Mouse (Mus musculus) ES-E14 (cell line): ENCODE measurements around the gene Nanos3. TPM values are rescaled to one million over a fixed set of nuclear protein-coding genes. Genes with fewer than 3 reads are reported as not detected.

Source experiments
- DNase-seq: peaks from one replicate; pipeline ENCODE4 v3.0.0-alpha.2; 2013; ENCODE audit warnings: low read depth, low spot score
- H3K27ac ChIP-seq: 2 replicates; pipeline ENCODE4 v1.5.1; 2012; ENCODE audit warnings: low read depth, mild to moderate bottlenecking, low read length, moderate library complexity, mixed read lengths; ENCODE audit not compliant: poor library complexity, insufficient read depth, severe bottlenecking
- H3K36me3 ChIP-seq: 2 replicates; pipeline ENCODE4 v1.6.1; 2012; ENCODE audit warnings: mild to moderate bottlenecking, low read length, moderate library complexity, mixed read lengths; ENCODE audit not compliant: control insufficient read depth, poor library complexity, insufficient read depth, severe bottlenecking
- H3K4me1 ChIP-seq, 2 experiments: fragments of 150-350 bp in 1 of 2; sonication (generic) in 1 of 2; 2 replicates each; pipeline ENCODE4 v1.6.1; 2012; ENCODE audit warnings: low read length in 2 of 2, mild to moderate bottlenecking in 1 of 2, mixed read lengths in 1 of 2; ENCODE audit not compliant: control insufficient read depth in 2 of 2, insufficient read depth in 2 of 2, poor library complexity in 1 of 2
- H3K4me3 ChIP-seq, 2 experiments: fragments of 150-350 bp in 1 of 2; sonication (generic) in 1 of 2; 2 replicates each; pipeline ENCODE4 v1.5.1; 2012; ENCODE audit warnings: low read length in 2 of 2, low read depth in 1 of 2, mild to moderate bottlenecking in 1 of 2, mixed read lengths in 1 of 2; ENCODE audit not compliant: insufficient read depth in 1 of 2, poor library complexity in 1 of 2, severe bottlenecking in 1 of 2
- H3K9ac ChIP-seq: 2 replicates; pipeline ENCODE4 v1.6.1; 2012; ENCODE audit warnings: low read depth, mild to moderate bottlenecking, low read length, mixed read lengths; ENCODE audit not compliant: poor library complexity, insufficient read depth, severe bottlenecking
- H3K9me3 ChIP-seq: fragments of 150-350 bp; sonication (generic); 2 replicates; pipeline ENCODE4 v1.6.1; 2012; ENCODE audit warnings: low read depth, mild to moderate bottlenecking, low read length; ENCODE audit not compliant: control insufficient read depth, insufficient read depth
- CHD2 ChIP-seq: IDR thresholded peaks from 2 replicates; pipeline ENCODE4 v1.6.1; 2014; ENCODE audit warnings: mild to moderate bottlenecking, low read depth, low read length, inconsistent platforms
- HCFC1 ChIP-seq: IDR thresholded peaks from 2 replicates; pipeline ENCODE4 v1.6.1; 2012; ENCODE audit warnings: low read length, inconsistent platforms, borderline replicate concordance; ENCODE audit not compliant: insufficient read depth
- MAFK ChIP-seq: IDR thresholded peaks from 2 replicates; pipeline ENCODE4 v1.6.1; 2014; ENCODE audit warnings: mild to moderate bottlenecking, low read depth, low read length, inconsistent platforms; ENCODE audit not compliant: insufficient read depth
- ZC3H11A ChIP-seq: IDR thresholded peaks from 2 replicates; pipeline ENCODE4 v1.6.1; 2012; ENCODE audit warnings: low read depth, mild to moderate bottlenecking, inconsistent platforms, low read length, borderline replicate concordance
- ZNF384 ChIP-seq: IDR thresholded peaks from 2 replicates; pipeline ENCODE4 v1.6.1; 2012; ENCODE audit warnings: low read depth, low read length, inconsistent platforms
- in situ Hi-C, 2 experiments: fragments of 600-800 bp; cut with MboI; formaldehyde crosslinking; loops; one replicate each; pipeline ENCODE4 v1.15.1; 2025; ENCODE audit warnings: low sequenced_read_pairs in 2 of 2, inconsistent platforms in 1 of 2; ENCODE audit not compliant: unreplicated experiment in 2 of 2
- total RNA-seq: library from RNA; depleted of rRNA; stranded (reverse); fragments of 300-350 nt; gene quantifications from 2 replicates; pipeline ENCODE4 v1.2.3, GENCODE M21; 2012

The Nanos3 gene
- total RNA-seq, 1 experiment = 7.0 TPM

DNA sequence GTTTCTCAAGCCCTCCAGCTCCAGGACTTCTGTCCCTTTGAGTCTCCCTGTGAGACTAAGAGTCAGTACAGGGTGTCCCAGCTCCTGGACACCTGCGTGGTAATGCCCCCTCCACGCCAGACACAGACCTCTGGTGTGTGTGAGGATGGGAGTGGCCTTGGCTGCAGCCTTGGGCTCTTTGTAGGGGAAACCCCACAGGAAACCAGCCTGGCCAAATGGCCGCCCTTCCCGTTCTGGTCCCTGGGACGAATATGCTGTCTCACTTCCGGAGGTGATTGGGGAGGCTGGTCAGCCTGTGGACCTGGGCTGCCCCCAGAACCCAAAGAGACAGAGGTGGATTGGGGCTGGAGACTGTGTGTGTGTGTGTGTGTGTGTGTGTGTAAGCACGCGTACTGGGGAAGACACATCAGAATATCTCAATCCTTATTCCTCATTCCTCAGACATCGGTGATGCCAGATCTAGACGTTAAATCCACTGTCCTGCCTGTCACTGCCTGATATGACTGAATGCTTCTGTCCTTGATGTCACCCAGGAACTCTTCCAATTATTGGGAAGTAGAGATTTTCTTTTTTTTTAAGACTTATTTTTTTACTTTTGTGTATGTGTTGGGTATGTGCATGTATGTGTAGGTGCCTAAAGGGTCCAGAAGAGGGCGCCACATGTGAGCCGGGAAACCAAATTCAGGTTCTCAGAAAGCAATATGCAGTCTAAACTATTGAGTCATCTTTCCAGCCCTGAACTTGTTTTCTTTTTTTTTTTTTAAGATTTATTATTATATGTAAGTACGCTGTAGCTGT, 19.2 kb upstream of the Nanos3 start:
- TF ChIP-seq MAFK (no peak), ZNF384 (0 out of 2 replicates have a peak, but pooled peaks have one; percentile 42)
- peaks cover 3 to 24% of the 10 kb centered on the region in 2 experiments; a peak in 2 of 4 replicates for H3K4me1 ChIP-seq
- H3K9me3 ChIP-seq = no peaks in the 10 kb centered on the region
- peak overlapping the region; percentile 64 to 73 for H3K4me3 ChIP-seq
- H3K9ac ChIP-seq = peak overlapping the region; percentile 71
- peak overlapping the region; percentile 24; the same call in 1 of the 2 replicates for H3K27ac ChIP-seq
- no peak for DNase-seq
- H3K36me3 ChIP-seq = peaks cover 5% of the 10 kb centered on the region; the same call in 1 of the 2 replicates
- in situ Hi-C loops = no loop called here

DNA sequence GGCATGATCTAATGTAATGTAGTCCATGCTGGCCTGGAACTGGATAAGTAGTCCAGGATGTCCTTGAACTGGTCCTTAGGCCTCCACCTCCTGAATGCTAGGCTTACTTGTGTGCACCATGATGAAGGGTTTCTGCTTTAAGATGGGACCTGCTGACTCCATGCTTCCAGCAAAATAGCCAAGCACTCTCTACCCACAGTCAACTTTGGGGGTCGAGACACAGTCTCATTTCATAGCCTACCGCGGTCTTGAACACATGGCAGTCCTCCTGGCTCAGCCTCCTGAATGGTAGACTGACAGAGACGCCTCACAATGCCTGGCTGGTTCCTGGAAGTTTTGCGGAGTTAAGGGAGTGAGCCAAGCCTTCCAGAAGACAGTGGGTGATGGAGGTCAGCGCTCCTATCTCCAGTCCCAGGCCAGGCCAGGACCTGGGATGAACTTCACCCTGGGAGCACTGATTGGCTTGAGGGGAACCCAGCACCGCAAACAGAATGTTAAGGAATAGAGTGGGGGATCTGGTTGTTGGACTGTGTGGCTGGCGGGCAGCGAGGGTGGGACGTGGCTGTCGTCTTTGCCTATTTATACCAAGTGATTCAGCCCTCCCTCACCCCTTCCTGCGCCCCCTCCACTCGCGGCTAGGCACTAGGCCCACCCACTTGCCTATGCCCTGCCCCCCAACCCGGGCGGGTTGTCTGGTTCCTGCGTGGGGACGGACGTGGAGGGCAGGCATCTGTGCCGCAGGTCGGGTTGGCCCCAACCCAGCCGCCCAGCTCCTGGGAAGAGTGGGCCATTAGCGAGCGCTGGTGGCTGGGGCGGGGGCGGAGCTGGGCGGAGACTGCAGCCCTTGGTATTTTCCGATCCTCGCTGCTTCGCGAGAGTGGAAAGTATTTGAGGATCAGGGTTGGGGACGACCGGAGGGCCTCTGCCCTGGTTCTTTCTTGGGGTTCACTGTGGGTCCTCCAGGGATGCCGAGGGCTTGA, 18.2 kb upstream of the Nanos3 start:
- Histone ChIP-seq H3K4me3 (peak overlapping the region; percentile 64 to 73), H3K27ac (peak overlapping the region; percentile 20; the same call in 1 of the 2 replicates), H3K36me3 (no peaks in the 10 kb centered on the region; the same call in 1 of the 2 replicates), H3K9me3 (no peaks in the 10 kb centered on the region), H3K9ac (peak overlapping the region; percentile 71), H3K4me1 (peaks cover 3 to 29% of the 10 kb centered on the region in 2 experiments; a peak in 2 of 4 replicates)
- TF ChIP-seq HCFC1 (no peak), CHD2 (no peak), ZNF384 (no peak), ZC3H11A (no peak), MAFK (no peak)
- no peak for DNase-seq
- in situ Hi-C loops = no loop called here

DNA sequence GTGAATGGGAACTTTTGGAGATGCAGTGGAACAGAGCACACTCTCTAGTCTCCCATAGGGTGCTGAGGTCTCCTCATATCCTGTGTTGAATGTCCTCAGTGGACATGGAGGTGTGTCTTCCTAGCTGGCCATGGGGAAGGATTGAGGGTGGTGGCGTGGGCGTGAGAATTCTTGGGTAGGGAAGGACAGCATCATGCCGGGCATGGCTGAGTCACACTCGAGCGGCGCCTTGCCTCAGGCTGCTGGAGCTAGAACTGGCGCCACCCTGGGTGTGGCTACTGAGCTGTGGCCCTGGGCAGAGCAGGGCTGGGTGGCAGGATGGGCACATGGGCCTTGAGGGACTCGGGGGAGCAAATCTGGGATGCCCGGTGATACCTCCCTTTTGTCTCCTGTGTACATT, 17.4 kb upstream of the Nanos3 start:
- in situ Hi-C loops = no loop called here
- Histone ChIP-seq H3K9me3 (no peaks in the 10 kb centered on the region), H3K4me1 (peaks cover 3 to 28% of the 10 kb centered on the region in 2 experiments; a peak in 2 of 4 replicates), H3K27ac (no peak overlapping the region), H3K36me3 (no peaks in the 10 kb centered on the region; the same call in 1 of the 2 replicates), H3K9ac (no peak overlapping the region), H3K4me3 (peak overlapping the region; percentile 64 to 73; a peak in 2 of 4 replicates)
- no peak for TF ChIP-seq HCFC1
- TF ChIP-seq ZNF384 = no peak
- no peak for TF ChIP-seq ZC3H11A
- no peak for TF ChIP-seq CHD2
- TF ChIP-seq MAFK = no peak
- DNase-seq = no peak

DNA sequence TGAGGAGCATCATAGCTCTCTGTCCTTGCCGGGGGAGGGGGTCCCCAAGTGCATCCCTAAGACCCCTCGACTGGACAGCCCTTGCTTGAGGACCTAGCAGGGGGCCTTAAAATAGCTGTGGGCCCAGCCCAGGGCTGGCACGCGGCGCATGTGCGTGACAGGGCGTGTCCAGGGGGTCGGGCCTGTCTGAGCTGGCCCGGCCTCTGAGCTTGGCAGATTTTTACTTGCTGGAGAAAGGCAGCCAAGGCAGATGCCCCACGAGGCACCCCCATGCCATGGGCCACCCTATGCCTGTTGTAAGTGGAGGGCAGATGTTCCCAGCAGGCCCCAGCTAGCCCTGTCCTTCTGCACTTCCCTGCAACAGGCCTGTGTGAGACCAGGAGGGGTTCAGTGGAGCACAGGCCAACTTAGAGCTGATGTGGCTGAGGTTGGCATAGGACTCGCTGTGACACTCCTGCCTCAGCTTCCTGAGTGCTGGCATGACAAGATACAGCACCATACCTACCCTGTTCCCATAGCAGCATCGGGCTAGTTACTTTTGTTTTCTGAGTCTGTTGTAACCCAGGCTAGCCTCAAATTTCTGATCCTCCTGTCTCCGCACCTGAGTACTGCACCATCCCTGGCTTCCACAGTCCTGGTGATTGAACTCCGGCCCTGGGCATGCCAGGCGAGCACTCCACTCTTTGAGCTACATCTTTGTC, 16.7 kb upstream of the Nanos3 start:
- Histone ChIP-seq H3K9ac (peak overlapping the region; percentile 84), H3K27ac (peak overlapping the region; percentile 28; the same call in 1 of the 2 replicates), H3K9me3 (no peaks in the 10 kb centered on the region), H3K36me3 (no peaks in the 10 kb centered on the region; the same call in 1 of the 2 replicates), H3K4me3 (peak overlapping the region; percentile 64 to 73), H3K4me1 (peaks cover 3 to 28% of the 10 kb centered on the region in 2 experiments; a peak in 2 of 4 replicates)
- in situ Hi-C loops = no loop called here
- no peak for TF ChIP-seq ZC3H11A
- TF ChIP-seq ZNF384 = no peak
- TF ChIP-seq HCFC1 = no peak
- no peak for TF ChIP-seq MAFK
- no peak for TF ChIP-seq CHD2
- DNase-seq = no peak
